Mouse (Mus musculus) adrenal gland, adult 18-20 months (tissue): Measurements from ENCODE around the gene Ankrd55. TPM values are rescaled to one million over a fixed set of nuclear protein-coding genes. Genes with fewer than 3 reads are reported as not detected.
"Not testable (repeated sequence)": the region's sequence is repeated elsewhere in the genome, so short reads cannot be mapped to it uniquely, and the experiment has no call there.

Experiments used
- DNase-seq, 2 experiments: peaks; one replicate each; pipeline ENCODE4 v3.0.0; 2021 to 2022; ENCODE audit warnings: low spot score in 2 of 2
- total RNA-seq, 2 experiments: library from RNA; stranded (reverse); gene quantifications; 1 replicate in 1 of 2; 2 replicates in 1 of 2; pipeline ENCODE4 v1.2.3; 2021

Gene Ankrd55
- total RNA-seq, 2 experiments from 2014 or later = 0.80 to 4.8 TPM

- DNase-seq = no peak
Measured at GRCm38 (mm10) chr13:112409851-112410250, 121.6 kb downstream of the Ankrd55 start.

GRCm38 (mm10) chr13:112410461-112410860 is 122.2 kb downstream of the Ankrd55 start:
- DNase-seq = no peak

GRCm38 (mm10) chr13:112411216-112411822 is 123.1 kb downstream of the Ankrd55 start:
- DNase-seq = no peak

GRCm38 (mm10) chr13:112412251-112412650 is 124.0 kb downstream of the Ankrd55 start:
- no peak for DNase-seq

GRCm38 (mm10) chr13:112412824-112413223 is 124.6 kb downstream of the Ankrd55 start:
- DNase-seq = no peak

GRCm38 (mm10) chr13:112413611-112414010 is 125.4 kb downstream of the Ankrd55 start:
- DNase-seq = no peak

GRCm38 (mm10) chr13:112415896-112416295 is 127.6 kb downstream of the Ankrd55 start:
- DNase-seq = no peak

- no peak for DNase-seq
Measured at GRCm38 (mm10) chr13:112416410-112417162, 128.3 kb downstream of the Ankrd55 start.

GRCm38 (mm10) chr13:112417163-112417523 is 128.9 kb downstream of the Ankrd55 start:
- DNase-seq = no peak

- DNase-seq = no peak
Measured at GRCm38 (mm10) chr13:112417861-112418423, 129.7 kb downstream of the Ankrd55 start.

GRCm38 (mm10) chr13:112418595-112418994 is 130.3 kb downstream of the Ankrd55 start:
- DNase-seq = no peak

GRCm38 (mm10) chr13:112424212-112424611 is 136.0 kb downstream of the Ankrd55 start:
- no peak for DNase-seq

GRCm38 (mm10) chr13:112424635-112425034 is 136.4 kb downstream of the Ankrd55 start:
- no peak for DNase-seq

GRCm38 (mm10) chr13:112425181-112425654 is 137.0 kb downstream of the Ankrd55 start:
- DNase-seq = peak in 1 of 2 experiments; percentile 33

- DNase-seq = no peak
Measured at GRCm38 (mm10) chr13:112426265-112427135, 138.2 kb downstream of the Ankrd55 start.

GRCm38 (mm10) chr13:112427136-112427470 is 138.9 kb downstream of the Ankrd55 start:
- DNase-seq = not testable (repeated sequence)

GRCm38 (mm10) chr13:112427521-112427920 is 139.3 kb downstream of the Ankrd55 start:
- DNase-seq = no peak

GRCm38 (mm10) chr13:112433271-112433670 is 145.0 kb downstream of the Ankrd55 start:
- DNase-seq = no peak
